ENCODE assay signal across 9 mouse cellular contexts in the genomic region with DNA sequence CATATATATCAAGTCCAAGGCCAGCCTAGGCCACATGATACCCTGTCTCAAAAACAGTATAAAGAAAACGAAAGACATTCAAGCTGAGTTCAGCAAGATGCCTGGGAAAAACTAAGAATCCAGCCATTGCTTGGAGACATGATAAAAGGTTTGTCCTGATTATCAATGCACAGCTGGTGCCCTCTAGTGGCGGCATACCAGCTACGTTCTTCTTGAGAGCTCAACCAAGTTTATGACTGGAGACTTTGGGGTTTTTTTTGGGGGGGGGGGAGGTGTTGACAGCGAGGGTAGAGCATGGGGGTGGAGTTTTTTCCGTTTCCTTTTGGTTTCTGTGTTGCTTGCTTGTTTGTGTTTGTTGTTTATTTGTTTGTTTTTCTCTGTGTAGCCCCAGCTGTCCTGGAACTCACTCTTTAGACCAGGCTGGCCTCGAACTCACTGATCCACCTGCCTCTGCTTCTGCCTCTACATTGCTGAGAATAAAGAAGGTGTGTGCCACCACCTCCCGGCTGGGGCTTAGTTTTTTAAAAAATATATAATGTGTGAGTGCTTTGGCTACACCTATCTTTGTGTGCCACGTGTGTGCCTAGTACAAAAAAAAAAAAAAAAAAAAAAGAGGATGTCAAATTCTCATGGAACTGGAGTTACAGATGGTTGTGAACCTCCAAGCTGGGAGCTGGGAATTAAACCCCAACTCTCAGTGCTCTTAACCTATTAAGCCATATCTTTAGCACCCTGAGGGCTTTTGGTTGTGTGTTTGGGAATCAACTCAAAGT. TPM values are rescaled to one million over a fixed set of nuclear protein-coding genes. Genes with fewer than 3 reads are reported as not detected.
DNase-seq lines count a peak whose midpoint lies in the region; ATAC-seq lines count a peak whose summit lies in the region.
"Had no signal": no experiment of that assay in that cellular context is flagged by ENCODE, and none has a peak within 500 bp of the region (broad histone marks: within the 10 kb centered on the region; RNA-seq: fewer than 3 reads in every experiment).

No protein-coding gene starts in this region.

- no peak for ATAC-seq in hindbrain, embryonic 14.5 days (ENCODE audit: low FRiP score)
- ATAC-seq in hindbrain, embryonic 13.5 days (ENCODE audit: low FRiP score) = no peak
- peak; percentile 68 for ATAC-seq in megakaryocyte progenitor cell, adult 5-6 weeks (replicated peaks; ENCODE audit: poor library complexity)

- 28% methylated on average over 8 of the region's 8 CpGs for WGBS in hindbrain, embryonic 14.5 days
- WGBS in hindbrain, embryonic 13.5 days = 31% methylated on average over 8 of the region's 8 CpGs

- H3K9me3 ChIP-seq in hindbrain, embryonic 14.5 days (ENCODE audit: control insufficient read depth, low read length) = peaks cover 8% of the 10 kb centered on the region; the same call in 1 of the 2 replicates
- no peaks in the 10 kb centered on the region for H3K9me3 ChIP-seq in hindbrain, embryonic 13.5 days
- H3K9me3 ChIP-seq: embryonic facial prominence, embryonic 12.5 days had no signal

- peak; percentile 77 for DNase-seq in hindbrain, embryonic 14.5 days (ENCODE audit: low spot score)
- DNase-seq in NIH3T3 (ENCODE audit: low read depth) = peak; percentile 96
- DNase-seq in cerebellum, postnatal 10 days = peak; percentile 89 to 92
- peak; percentile 65 to 82 for DNase-seq in gastrocnemius, postnatal 4 days (ENCODE audit: low spot score in 2 of 2)
- peak; percentile 74 for DNase-seq in layer of hippocampus, adult 9-10 months (ENCODE audit: low spot score)
- DNase-seq in spleen, postnatal 4 days (ENCODE audit: low spot score in 2 of 2) = peak; percentile 79 to 92

- no peak overlapping the region for H3K27ac ChIP-seq in hindbrain, embryonic 14.5 days
- H3K27ac ChIP-seq in hindbrain, embryonic 13.5 days = no peak overlapping the region
- H3K27ac ChIP-seq: embryonic facial prominence, embryonic 12.5 days had no signal

- no peaks in the 10 kb centered on the region for H3K4me1 ChIP-seq in hindbrain, embryonic 14.5 days (replicated peaks; ENCODE audit: control insufficient read depth, insufficient read depth, low read length)
- H3K4me1 ChIP-seq in hindbrain, embryonic 13.5 days (replicated peaks) = no peaks in the 10 kb centered on the region
- H3K4me1 ChIP-seq: embryonic facial prominence, embryonic 12.5 days had no signal

- H3K4me3 ChIP-seq in hindbrain, embryonic 14.5 days (replicated peaks; ENCODE audit: low read length) = no peak overlapping the region
- no peak overlapping the region for H3K4me3 ChIP-seq in hindbrain, embryonic 13.5 days
- H3K4me3 ChIP-seq: embryonic facial prominence, embryonic 12.5 days had no signal

- H3K9ac ChIP-seq in hindbrain, embryonic 14.5 days = no peak overlapping the region
- no peak overlapping the region for H3K9ac ChIP-seq in hindbrain, embryonic 13.5 days
- H3K9ac ChIP-seq: embryonic facial prominence, embryonic 12.5 days had no signal

- no peaks in the 10 kb centered on the region for H3K36me3 ChIP-seq in hindbrain, embryonic 14.5 days (replicated peaks; ENCODE audit: control insufficient read depth, insufficient read depth)
- H3K36me3 ChIP-seq in hindbrain, embryonic 13.5 days = no peaks in the 10 kb centered on the region; the same call in 1 of the 2 replicates
- H3K36me3 ChIP-seq: embryonic facial prominence, embryonic 12.5 days had no signal

- H3K4me2 ChIP-seq in hindbrain, embryonic 14.5 days (replicated peaks) = no peak overlapping the region
- H3K4me2 ChIP-seq in hindbrain, embryonic 13.5 days = no peak overlapping the region
- H3K4me2 ChIP-seq: embryonic facial prominence, embryonic 12.5 days had no signal

- H3K27me3 ChIP-seq in hindbrain, embryonic 14.5 days (ENCODE audit: control insufficient read depth, insufficient read depth, low read length) = no peaks in the 10 kb centered on the region
- peaks cover 5% of the 10 kb centered on the region; the same call in 1 of the 2 replicates for H3K27me3 ChIP-seq in hindbrain, embryonic 13.5 days
- H3K27me3 ChIP-seq: embryonic facial prominence, embryonic 12.5 days had no signal

RNA-seq across cellular contexts. Expression of gene C5ar1, which starts 3.9 kb away (rescaled TPM):
- 2.1 and 2.8 TPM in 2 replicates for polyA plus RNA-seq in hindbrain, embryonic 14.5 days (2014; fragmentation: Nextera tagmentation; extraction: Ambion mirVana)
- polyA plus RNA-seq in hindbrain, embryonic 13.5 days (2015; fragmentation: Nextera tagmentation; extraction: Ambion mirVana) = 1.7 and 2.3 TPM in 2 replicates
- 1 to 10 TPM; 6.1 to 8.8 TPM for total RNA-seq in gastrocnemius, postnatal 4 days (2021)
- total RNA-seq in megakaryocyte progenitor cell, adult 5-6 weeks (2015) = 2.4 and 4.0 TPM in 2 replicates
- total RNA-seq in megakaryocyte progenitor cell, adult 5-6 weeks (2017) = 0.57 and 1.2 TPM in 2 replicates

RNA-seq across cellular contexts. Expression of gene Inafm1, which starts 10.2 kb away (rescaled TPM):
- 51.3 and 51.6 TPM in 2 replicates for polyA plus RNA-seq in hindbrain, embryonic 14.5 days (2014; fragmentation: Nextera tagmentation; extraction: Ambion mirVana)
- polyA plus RNA-seq in hindbrain, embryonic 13.5 days (2015; fragmentation: Nextera tagmentation; extraction: Ambion mirVana) = 33.4 and 33.8 TPM in 2 replicates
- 10 to 100 TPM; 13.8 to 18.8 TPM for total RNA-seq in gastrocnemius, postnatal 4 days (2021)
- total RNA-seq in megakaryocyte progenitor cell, adult 5-6 weeks (2015) = 5.0 and 11.3 TPM in 2 replicates
- total RNA-seq in megakaryocyte progenitor cell, adult 5-6 weeks (2017) = 5.2 and 6.8 TPM in 2 replicates

RNA-seq across cellular contexts. Expression of gene C5ar2, which starts 19.2 kb away (rescaled TPM):
- 0.13 TPM in 1 of 2 replicates, not detected in the other for polyA plus RNA-seq in hindbrain, embryonic 14.5 days (2014; fragmentation: Nextera tagmentation; extraction: Ambion mirVana)
- 0.08 and 0.14 TPM in 2 replicates for polyA plus RNA-seq in hindbrain, embryonic 13.5 days (2015; fragmentation: Nextera tagmentation; extraction: Ambion mirVana)
- under 1 TPM; 0.08 to 0.17 TPM for total RNA-seq in gastrocnemius, postnatal 4 days (2021)
- 1.1 and 1.7 TPM in 2 replicates for total RNA-seq in megakaryocyte progenitor cell, adult 5-6 weeks (2015)
- total RNA-seq in megakaryocyte progenitor cell, adult 5-6 weeks (2017) = 1.1 and 1.3 TPM in 2 replicates
- polyA plus RNA-seq: embryonic facial prominence, embryonic 12.5 days had no signal

RNA-seq across cellular contexts. Expression of gene Ccdc9, which starts 23.4 kb away (rescaled TPM):
- polyA plus RNA-seq in hindbrain, embryonic 14.5 days (2014; fragmentation: Nextera tagmentation; extraction: Ambion mirVana) = 17.0 TPM in 2 replicates
- 23.9 and 27.9 TPM in 2 replicates for polyA plus RNA-seq in hindbrain, embryonic 13.5 days (2015; fragmentation: Nextera tagmentation; extraction: Ambion mirVana)
- total RNA-seq in gastrocnemius, postnatal 4 days (2021) = 10 to 100 TPM; 45.5 to 59.0 TPM
- 17.3 and 19.8 TPM in 2 replicates for total RNA-seq in megakaryocyte progenitor cell, adult 5-6 weeks (2015)
- 87.9 and 99.6 TPM in 2 replicates for total RNA-seq in megakaryocyte progenitor cell, adult 5-6 weeks (2017)

RNA-seq across cellular contexts. Expression of gene Dhx34, which starts 41.4 kb away (rescaled TPM):
- polyA plus RNA-seq in hindbrain, embryonic 14.5 days (2014; fragmentation: Nextera tagmentation; extraction: Ambion mirVana) = 7.8 and 9.9 TPM in 2 replicates
- 13.5 and 13.8 TPM in 2 replicates for polyA plus RNA-seq in hindbrain, embryonic 13.5 days (2015; fragmentation: Nextera tagmentation; extraction: Ambion mirVana)
- 10 to 100 TPM in 1 of 2 experiments, 1 to 10 TPM in 1; 9.3 to 10.5 TPM for total RNA-seq in gastrocnemius, postnatal 4 days (2021)
- total RNA-seq in megakaryocyte progenitor cell, adult 5-6 weeks (2015) = 6.0 and 6.7 TPM in 2 replicates
- 6.6 and 8.1 TPM in 2 replicates for total RNA-seq in megakaryocyte progenitor cell, adult 5-6 weeks (2017)
